Mouse (Mus musculus) liver, adult 2 months (tissue): ENCODE data around the gene Epha5. TPM values are rescaled to one million over a fixed set of nuclear protein-coding genes. Genes with fewer than 3 reads are reported as not detected.

Experiments used
- DNase-seq: peaks from one replicate; pipeline ENCODE4 v3.0.0-alpha.2; 2011; ENCODE audit warnings: low read depth, low spot score; ENCODE audit errors: extremely low read depth
- H3K27ac ChIP-seq: fragments of 200-500 bp; replicated peaks from 2 replicates; pipeline ENCODE4 v1.5.1; 2012; ENCODE audit warnings: low read depth, mild to moderate bottlenecking, control low read depth, inconsistent platforms, low read length; ENCODE audit not compliant: insufficient read depth
- H3K27me3 ChIP-seq: fragments of 200-500 bp; 2 replicates; pipeline ENCODE4 v1.6.1; 2012; ENCODE audit warnings: mild to moderate bottlenecking, moderate library complexity, low read length, inconsistent platforms; ENCODE audit not compliant: control insufficient read depth, insufficient read depth
- H3K36me3 ChIP-seq: fragments of 200-500 bp; 2 replicates; pipeline ENCODE4 v1.6.1; 2012; ENCODE audit warnings: low read length, inconsistent platforms; ENCODE audit not compliant: control insufficient read depth, insufficient read depth
- H3K4me1 ChIP-seq: fragments of 200-500 bp; 2 replicates; pipeline ENCODE4 v1.6.1; 2011; ENCODE audit warnings: low read length; ENCODE audit not compliant: control insufficient read depth, insufficient read depth
- H3K4me3 ChIP-seq: fragments of 200-500 bp; 2 replicates; pipeline ENCODE4 v1.5.1; 2011; ENCODE audit warnings: low read depth, mild to moderate bottlenecking, control low read depth, low read length, moderate library complexity; ENCODE audit not compliant: insufficient read depth
- H3K79me2 ChIP-seq: fragments of 200-500 bp; 2 replicates; pipeline ENCODE4 v1.6.1; 2012; ENCODE audit warnings: inconsistent platforms, mild to moderate bottlenecking, low read length, moderate library complexity; ENCODE audit not compliant: control insufficient read depth, insufficient read depth
- H3K9ac ChIP-seq: fragments of 200-500 bp; 2 replicates; pipeline ENCODE4 v1.6.1; 2012; ENCODE audit warnings: low read depth, mild to moderate bottlenecking, control low read depth, inconsistent platforms, low read length
- CTCF ChIP-seq: fragments of 200-500 bp; IDR thresholded peaks from 2 replicates; pipeline ENCODE4 v1.5.1; 2011; ENCODE audit warnings: low read depth, low read length, control low read depth
- POLR2A ChIP-seq: fragments of 200-500 bp; IDR thresholded peaks from 2 replicates; pipeline ENCODE4 v1.6.1; 2011; ENCODE audit warnings: low read length, control low read depth; ENCODE audit not compliant: insufficient read depth; ENCODE audit errors: extremely low read depth
- WGBS: fragments of 180-500 bp; shearing (Covaris S2); methylation state at CpG from one replicate; pipeline ENCODE4 v1.1.7; 2018; 5-methylcytosine and 5-hydroxymethylcytosine counted together
- polyA plus RNA-seq: library from polyadenylated mRNA; depleted of rRNA; stranded (reverse); fragments of >200 nt; gene quantifications from 2 replicates; pipeline ENCODE4 v1.2.3, GENCODE M21; 2012
- total RNA-seq: library from RNA; depleted of rRNA; stranded (reverse); fragments of >200 nt; gene quantifications from 2 replicates; pipeline ENCODE4 v1.2.3, GENCODE M21; 2014

Gene Epha5
- total and polyA plus RNA-seq, 2 experiments, result not detected

GRCm38 (mm10) chr5:84320138-84320537 lies 97.0 kb downstream of the Epha5 start:
- DNase-seq, result no peak
- Histone ChIP-seq H3K4me1 (no peaks in the 10 kb centered on the region), H3K27ac (no peak overlapping the region), H3K79me2 (no peaks in the 10 kb centered on the region), H3K4me3 (no peak overlapping the region), H3K27me3 (no peaks in the 10 kb centered on the region), H3K36me3 (no peaks in the 10 kb centered on the region), H3K9ac (no peak overlapping the region)
- TF ChIP-seq POLR2A (no peak), CTCF (no peak)
- 60% methylated on average over 4 of the region's 4 CpGs for WGBS

GRCm38 (mm10) chr5:84318814-84319340 lies 98.3 kb downstream of the Epha5 start:
- no peaks in the 10 kb centered on the region for H3K4me1 ChIP-seq
- no peaks in the 10 kb centered on the region for H3K79me2 ChIP-seq
- no peak overlapping the region for H3K9ac ChIP-seq
- H3K27me3 ChIP-seq, result no peaks in the 10 kb centered on the region
- WGBS, result 37% methylated on average over 8 of the region's 8 CpGs
- H3K27ac ChIP-seq, result no peak overlapping the region
- no peak overlapping the region for H3K4me3 ChIP-seq
- TF ChIP-seq POLR2A (no peak), CTCF (no peak)
- no peaks in the 10 kb centered on the region for H3K36me3 ChIP-seq
- no peak for DNase-seq

- TF ChIP-seq CTCF (no peak), POLR2A (no peak)
- Histone ChIP-seq H3K4me1 (no peaks in the 10 kb centered on the region), H3K36me3 (no peaks in the 10 kb centered on the region), H3K27ac (no peak overlapping the region), H3K79me2 (no peaks in the 10 kb centered on the region), H3K9ac (no peak overlapping the region), H3K4me3 (no peak overlapping the region), H3K27me3 (no peaks in the 10 kb centered on the region)
- DNase-seq, result no peak
- WGBS, result 82% methylated on average over 4 of the region's 4 CpGs
These were observed 99.3 kb downstream of the Epha5 start for GRCm38 (mm10) chr5:84317839-84318238.

- Histone ChIP-seq H3K4me1 (no peaks in the 10 kb centered on the region), H3K9ac (no peak overlapping the region), H3K79me2 (no peaks in the 10 kb centered on the region), H3K36me3 (no peaks in the 10 kb centered on the region), H3K4me3 (no peak overlapping the region), H3K27me3 (no peaks in the 10 kb centered on the region), H3K27ac (no peak overlapping the region)
- 71% methylated on average over 4 of the region's 4 CpGs for WGBS
- no peak for DNase-seq
- TF ChIP-seq POLR2A (no peak), CTCF (no peak)
These were observed 103.6 kb downstream of the Epha5 start for GRCm38 (mm10) chr5:84313619-84314018.

GRCm38 (mm10) chr5:84298878-84299736 lies 118.1 kb downstream of the Epha5 start:
- no peaks in the 10 kb centered on the region for H3K36me3 ChIP-seq
- H3K27me3 ChIP-seq, result no peaks in the 10 kb centered on the region
- 42% methylated on average over 8 of the region's 8 CpGs for WGBS
- no peaks in the 10 kb centered on the region for H3K4me1 ChIP-seq
- DNase-seq, result no peak
- no peak overlapping the region for H3K27ac ChIP-seq
- no peaks in the 10 kb centered on the region for H3K79me2 ChIP-seq
- TF ChIP-seq POLR2A, result no peak
- no peak overlapping the region for H3K9ac ChIP-seq
- H3K4me3 ChIP-seq, result no peak overlapping the region

GRCm38 (mm10) chr5:84289429-84289977 lies 127.7 kb downstream of the Epha5 start:
- Histone ChIP-seq H3K36me3 (no peaks in the 10 kb centered on the region), H3K4me3 (no peak overlapping the region), H3K79me2 (no peaks in the 10 kb centered on the region), H3K9ac (no peak overlapping the region), H3K4me1 (no peaks in the 10 kb centered on the region), H3K27me3 (no peaks in the 10 kb centered on the region), H3K27ac (no peak overlapping the region)
- DNase-seq, result no peak
- TF ChIP-seq CTCF (no peak), POLR2A (no peak)
- 66% methylated on average over 3 of the region's 3 CpGs for WGBS
